Mouse (Mus musculus): ENCODE measurements at regions not wholly inside any gene's neighbourhood (a gene's known extent, or its start where the extent isn't known, plus 50 kb on each side); places are given as distances from the start of the nearest gene placed in this dataset.
"Not testable (repeated sequence)": the region's sequence is repeated elsewhere in the genome, so short reads cannot be mapped to it uniquely, and the experiment has no call there.

GRCm38 (mm10) chr3:36387431-36387830 is 88.3 kb downstream of the Anxa5 start:
- Histone ChIP-seq H3K4me1 (ENCODE audit: insufficient read depth, low read length) (no peaks in the 10 kb centered on the region), H3K27me3 (ENCODE audit: insufficient read depth, low read length) (no peaks in the 10 kb centered on the region), H3K36me3 (ENCODE audit: insufficient read depth, low read length) (no peaks in the 10 kb centered on the region), H3K9ac (replicated peaks; ENCODE audit: low read length, poor library complexity, severe bottlenecking) (no peak overlapping the region), H3K9me3 (ENCODE audit: low read length) (no peaks in the 10 kb centered on the region), H3K27ac (ENCODE audit: low read depth, low read length) (no peak overlapping the region), H3K4me3 (ENCODE audit: low read depth, low read length) (no peak overlapping the region), H3K4me2 (ENCODE audit: low read depth, low read length, poor library complexity, severe bottlenecking) (no peak overlapping the region)
- no peak for ATAC-seq (ENCODE audit: low FRiP score)
- WGBS = 92% methylated on average over 5 of the region's 5 CpGs
- DNase-seq (ENCODE audit: low spot score) = no peak
- no peak for TF ChIP-seq CTCF (IDR thresholded peaks at IDR 0.05)

GRCm38 (mm10) chr3:36383438-36383945 is 92.2 kb downstream of the Anxa5 start:
- Histone ChIP-seq H3K4me1 (ENCODE audit: insufficient read depth, low read length) (no peaks in the 10 kb centered on the region), H3K9me3 (ENCODE audit: low read length) (no peaks in the 10 kb centered on the region), H3K36me3 (ENCODE audit: insufficient read depth, low read length) (no peaks in the 10 kb centered on the region), H3K27ac (ENCODE audit: low read depth, low read length) (no peak overlapping the region), H3K4me3 (ENCODE audit: low read depth, low read length) (no peak overlapping the region), H3K27me3 (ENCODE audit: insufficient read depth, low read length) (no peaks in the 10 kb centered on the region), H3K9ac (replicated peaks; ENCODE audit: low read length, poor library complexity, severe bottlenecking) (no peak overlapping the region), H3K4me2 (ENCODE audit: low read depth, low read length, poor library complexity, severe bottlenecking) (no peak overlapping the region)
- WGBS = 90% methylated on average over 4 of the region's 4 CpGs
- ATAC-seq (ENCODE audit: low FRiP score) = no peak
- TF ChIP-seq CTCF (IDR thresholded peaks at IDR 0.05) = no peak
- no peak for DNase-seq (ENCODE audit: low spot score)

DNA sequence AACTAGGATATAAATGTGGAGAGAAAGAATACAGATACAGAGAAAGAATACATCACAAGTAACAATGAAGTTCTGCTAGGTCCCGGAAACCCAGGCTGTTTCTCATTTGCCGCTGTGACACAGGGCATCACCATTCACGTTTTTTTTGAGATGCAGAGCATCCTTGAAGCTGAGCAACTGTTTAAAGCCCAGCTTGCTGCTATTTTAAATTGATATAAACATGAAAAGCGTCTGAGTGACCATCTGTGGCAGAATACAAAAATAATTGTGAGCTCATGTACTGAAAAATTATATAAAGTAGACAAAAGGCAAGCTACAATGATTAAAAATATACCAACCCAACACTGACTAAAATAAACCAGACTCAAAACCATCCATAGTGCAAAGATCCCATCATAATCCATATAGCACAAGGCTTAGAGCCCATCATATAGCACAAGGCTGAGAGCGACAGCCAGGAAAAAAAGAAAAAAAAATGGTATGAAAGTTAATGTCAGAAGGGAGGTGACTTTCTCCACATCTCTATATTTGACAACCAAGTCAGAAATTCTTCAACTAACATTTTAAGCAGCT is 94.0 kb downstream of the Anxa5 start:
- Histone ChIP-seq H3K9me3 (ENCODE audit: low read length) (no peaks in the 10 kb centered on the region), H3K9ac (replicated peaks; ENCODE audit: low read length, poor library complexity, severe bottlenecking) (no peak overlapping the region), H3K4me2 (ENCODE audit: low read depth, low read length, poor library complexity, severe bottlenecking) (no peak overlapping the region), H3K4me3 (ENCODE audit: low read depth, low read length) (no peak overlapping the region), H3K27ac (ENCODE audit: low read depth, low read length) (no peak overlapping the region), H3K36me3 (ENCODE audit: insufficient read depth, low read length) (no peaks in the 10 kb centered on the region), H3K4me1 (ENCODE audit: insufficient read depth, low read length) (no peaks in the 10 kb centered on the region), H3K27me3 (ENCODE audit: insufficient read depth, low read length) (no peaks in the 10 kb centered on the region)
- DNase-seq (ENCODE audit: low spot score) = no peak
- TF ChIP-seq CTCF (IDR thresholded peaks at IDR 0.05) = no peak
- WGBS = 85% methylated on average over 5 of the region's 5 CpGs
- no peak for ATAC-seq (ENCODE audit: low FRiP score)

GRCm38 (mm10) chr3:36375722-36376121 is 100.0 kb downstream of the Anxa5 start:
- H3K27ac ChIP-seq (ENCODE audit: low read depth, low read length) = no peak overlapping the region
- DNase-seq (ENCODE audit: low spot score) (no peak), ATAC-seq (ENCODE audit: low FRiP score) (no peak)
- no peak overlapping the region for H3K4me3 ChIP-seq (ENCODE audit: low read depth, low read length)
- no peak overlapping the region for H3K9ac ChIP-seq (replicated peaks; ENCODE audit: low read length, poor library complexity, severe bottlenecking)
- no peaks in the 10 kb centered on the region for H3K9me3 ChIP-seq (ENCODE audit: low read length)
- TF ChIP-seq CTCF (IDR thresholded peaks at IDR 0.05) = no peak
- no peaks in the 10 kb centered on the region for H3K27me3 ChIP-seq (ENCODE audit: insufficient read depth, low read length)
- 85% methylated on average over 2 of the region's 2 CpGs for WGBS
- no peak overlapping the region for H3K4me2 ChIP-seq (ENCODE audit: low read depth, low read length, poor library complexity, severe bottlenecking)
- no peaks in the 10 kb centered on the region for H3K36me3 ChIP-seq (ENCODE audit: insufficient read depth, low read length)
- no peaks in the 10 kb centered on the region for H3K4me1 ChIP-seq (ENCODE audit: insufficient read depth, low read length)

- no peak overlapping the region for H3K27ac ChIP-seq (ENCODE audit: low read depth, low read length)
- no peaks in the 10 kb centered on the region for H3K4me1 ChIP-seq (ENCODE audit: insufficient read depth, low read length)
- no peak overlapping the region for H3K4me3 ChIP-seq (ENCODE audit: low read depth, low read length)
- WGBS = 62% methylated on average over 5 of the region's 5 CpGs
- H3K4me2 ChIP-seq (ENCODE audit: low read depth, low read length, poor library complexity, severe bottlenecking) = no peak overlapping the region
- ATAC-seq (ENCODE audit: low FRiP score) = no peak
- TF ChIP-seq CTCF (IDR thresholded peaks at IDR 0.05) = no peak
- H3K27me3 ChIP-seq (ENCODE audit: insufficient read depth, low read length) = no peaks in the 10 kb centered on the region
- no peak for DNase-seq (ENCODE audit: low spot score)
- no peaks in the 10 kb centered on the region for H3K36me3 ChIP-seq (ENCODE audit: insufficient read depth, low read length)
- no peak overlapping the region for H3K9ac ChIP-seq (replicated peaks; ENCODE audit: low read length, poor library complexity, severe bottlenecking)
- no peaks in the 10 kb centered on the region for H3K9me3 ChIP-seq (ENCODE audit: low read length)
Observed at GRCm38 (mm10) chr3:36374939-36375338, 100.8 kb downstream of the Anxa5 start.

DNA sequence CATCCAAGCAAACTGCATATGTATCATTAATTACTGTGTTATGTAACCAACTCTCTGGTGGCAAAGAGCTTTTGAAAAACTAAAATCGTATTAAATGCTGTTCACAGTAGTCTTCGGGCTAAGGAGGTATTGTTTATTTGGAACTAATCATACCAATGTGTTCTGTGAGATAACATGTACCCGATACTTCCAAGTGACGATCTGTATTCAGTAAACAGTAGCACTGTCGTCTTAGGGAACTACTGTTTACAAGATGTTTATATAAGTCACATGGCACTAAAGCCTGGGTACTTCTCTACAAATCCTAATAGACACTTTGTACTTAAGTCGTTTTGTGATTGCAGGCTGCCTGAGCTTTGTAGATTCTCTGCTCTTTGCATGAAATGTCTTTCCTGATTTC is 114.8 kb downstream of the Anxa5 start:
- Histone ChIP-seq H3K27me3 (ENCODE audit: insufficient read depth, low read length) (no peaks in the 10 kb centered on the region), H3K4me3 (ENCODE audit: low read depth, low read length) (no peak overlapping the region), H3K9me3 (ENCODE audit: low read length) (no peaks in the 10 kb centered on the region), H3K9ac (replicated peaks; ENCODE audit: low read length, poor library complexity, severe bottlenecking) (no peak overlapping the region), H3K4me1 (ENCODE audit: insufficient read depth, low read length) (no peaks in the 10 kb centered on the region), H3K36me3 (ENCODE audit: insufficient read depth, low read length) (no peaks in the 10 kb centered on the region), H3K27ac (ENCODE audit: low read depth, low read length) (no peak overlapping the region), H3K4me2 (ENCODE audit: low read depth, low read length, poor library complexity, severe bottlenecking) (no peak overlapping the region)
- TF ChIP-seq CTCF (IDR thresholded peaks at IDR 0.05) = no peak
- 78% methylated on average over 6 of the region's 6 CpGs for WGBS
- DNase-seq (ENCODE audit: low spot score) (no peak), ATAC-seq (ENCODE audit: low FRiP score) (no peak)

DNA sequence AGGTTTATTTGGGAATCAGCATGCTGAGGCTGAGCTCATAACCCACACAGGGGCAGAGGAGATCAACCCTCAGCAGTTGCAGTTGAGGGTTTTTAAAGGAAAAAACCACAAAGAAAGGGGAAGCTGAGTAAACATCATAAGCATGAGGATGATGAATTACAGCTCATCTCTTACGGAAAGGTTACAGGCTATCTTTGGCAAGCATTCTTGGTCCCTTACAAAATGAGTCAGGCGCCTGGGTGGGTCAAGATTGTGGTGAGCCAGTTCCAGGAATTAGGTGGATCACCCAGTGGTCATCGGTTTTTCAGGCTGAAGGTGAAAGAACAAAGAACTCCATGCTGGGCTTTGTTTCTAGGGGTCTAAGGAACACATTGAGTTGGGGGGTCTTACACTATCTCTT is 121.5 kb downstream of the Anxa5 start:
- H3K4me2 ChIP-seq (ENCODE audit: low read depth, low read length, poor library complexity, severe bottlenecking); H3K27me3 ChIP-seq (ENCODE audit: insufficient read depth, low read length); H3K4me3 ChIP-seq (ENCODE audit: low read depth, low read length); H3K27ac ChIP-seq (ENCODE audit: low read depth, low read length); H3K9ac ChIP-seq (replicated peaks; ENCODE audit: low read length, poor library complexity, severe bottlenecking); H3K9me3 ChIP-seq (ENCODE audit: low read length); ATAC-seq (ENCODE audit: low FRiP score); DNase-seq (ENCODE audit: low spot score); H3K36me3 ChIP-seq (ENCODE audit: insufficient read depth, low read length); H3K4me1 ChIP-seq (ENCODE audit: insufficient read depth, low read length): not testable (repeated sequence)
- 92% methylated on average over 3 of the region's 3 CpGs for WGBS

Measured in midbrain, postnatal 0 days (tissue).